Mouse (Mus musculus): ENCODE data around the gene Mtus2. TPM values are rescaled to one million over a fixed set of nuclear protein-coding genes. Genes with fewer than 3 reads are reported as not detected.
A peak's percentile ranks its signal among the peaks of the same experiment; 100 is the strongest.

Gene Mtus2
- total and polyA plus RNA-seq, 3 experiments = 0.08 TPM; not detected in 2

- Histone ChIP-seq H3K4me3 (ENCODE audit: control insufficient read depth in 1 of 2, insufficient read depth in 1 of 2, low read depth in 2 of 2, low read length in 2 of 2) (no peak overlapping the region), H3K79me2 (ENCODE audit: control insufficient read depth, insufficient read depth, low read length, poor library complexity) (no peaks in the 10 kb centered on the region), H3K27me3 (ENCODE audit: control insufficient read depth in 1 of 2, insufficient read depth in 2 of 2, low read length in 2 of 2) (no peaks in the 10 kb centered on the region), H3K4me1 (ENCODE audit: control insufficient read depth in 1 of 2, insufficient read depth in 2 of 2, low read length in 2 of 2) (no peaks in the 10 kb centered on the region), H3K36me3 (ENCODE audit: control insufficient read depth in 1 of 2, insufficient read depth in 2 of 2, low read length in 2 of 2) (no peaks in the 10 kb centered on the region), H3K27ac (ENCODE audit: control insufficient read depth, low read depth, low read length) (no peak overlapping the region), H3K9ac (ENCODE audit: control insufficient read depth, low read depth, low read length, poor library complexity, severe bottlenecking) (no peak overlapping the region), H3K9me3 (replicated peaks; ENCODE audit: insufficient read depth, low read length) (no peaks in the 10 kb centered on the region)
- peak; percentile 56 for TF ChIP-seq RAD21 (IDR thresholded peaks at IDR 0.05; ENCODE audit: low read depth, low read length)
- TF ChIP-seq ZMIZ1 (IDR thresholded peaks at IDR 0.05; ENCODE audit: low read depth, low read length) = no peak
- no peak for TF ChIP-seq USF2 (IDR thresholded peaks at IDR 0.05; ENCODE audit: borderline replicate concordance in 1 of 2, insufficient read depth in 1 of 2, low read depth in 1 of 2, low read length in 2 of 2)
- no peak for TF ChIP-seq E2F4 (IDR thresholded peaks at IDR 0.05; ENCODE audit: borderline replicate concordance, low read depth, low read length)
- TF ChIP-seq ZC3H11A (IDR thresholded peaks at IDR 0.05; ENCODE audit: low read depth, low read length) = peak; percentile 28; the same call in 1 of the 2 replicates
- TF ChIP-seq SMC3 (IDR thresholded peaks at IDR 0.05; ENCODE audit: low read depth, low read length) = peak; percentile 52
- peak; percentile 28 to 52 (median 30); a peak in 4 of 6 replicates for TF ChIP-seq CTCF (IDR thresholded peaks at IDR 0.05 in 2 of 3, conservative IDR thresholded peaks at IDR 0.05 in 1 of 3; ENCODE audit: control insufficient read depth in 1 of 3, insufficient read depth in 1 of 3, low read depth in 2 of 3, low read length in 3 of 3, poor library complexity in 1 of 3, severe bottlenecking in 1 of 3)
- peak; percentile 23 for DNase-seq (ENCODE audit: low read depth, low spot score)
These were observed 12.0 kb upstream of the Mtus2 start for GRCm38 (mm10) chr5:147945000-147945666.

GRCm38 (mm10) chr5:147949881-147950280 lies 7.2 kb upstream of the Mtus2 start:
- H3K4me1 ChIP-seq (ENCODE audit: control insufficient read depth in 1 of 2, insufficient read depth in 2 of 2, low read length in 2 of 2) = no peaks in the 10 kb centered on the region
- no peaks in the 10 kb centered on the region for H3K9me3 ChIP-seq (replicated peaks; ENCODE audit: insufficient read depth, low read length)
- no peaks in the 10 kb centered on the region for H3K36me3 ChIP-seq (ENCODE audit: control insufficient read depth in 1 of 2, insufficient read depth in 2 of 2, low read length in 2 of 2)
- H3K4me3 ChIP-seq (ENCODE audit: control insufficient read depth in 1 of 2, insufficient read depth in 1 of 2, low read depth in 2 of 2, low read length in 2 of 2) = no peak overlapping the region
- no peaks in the 10 kb centered on the region for H3K79me2 ChIP-seq (ENCODE audit: control insufficient read depth, insufficient read depth, low read length, poor library complexity)
- no peak overlapping the region for H3K9ac ChIP-seq (ENCODE audit: control insufficient read depth, low read depth, low read length, poor library complexity, severe bottlenecking)
- TF ChIP-seq CHD1 (IDR thresholded peaks at IDR 0.05; ENCODE audit: low read depth, low read length) (no peak), BHLHE40 (IDR thresholded peaks at IDR 0.05; ENCODE audit: borderline replicate concordance, low read depth, low read length) (no peak), ZC3H11A (IDR thresholded peaks at IDR 0.05; ENCODE audit: low read depth, low read length) (no peak), MAZ (IDR thresholded peaks at IDR 0.05; ENCODE audit: low read depth, low read length) (no peak), MYC (IDR thresholded peaks at IDR 0.05; ENCODE audit: low read depth, low read length) (no peak), UBTF (IDR thresholded peaks at IDR 0.05; ENCODE audit: borderline replicate concordance, insufficient read depth, low read depth, low read length) (no peak), RAD21 (IDR thresholded peaks at IDR 0.05; ENCODE audit: low read depth, low read length) (no peak), GABPA (IDR thresholded peaks at IDR 0.05; ENCODE audit: low read depth, low read length) (no peak), MXI1 (IDR thresholded peaks at IDR 0.05; ENCODE audit: low read depth, low read length) (no peak), ZMIZ1 (IDR thresholded peaks at IDR 0.05; ENCODE audit: low read depth, low read length) (no peak), ETS1 (IDR thresholded peaks at IDR 0.05; ENCODE audit: low read depth, low read length) (no peak), TBP (IDR thresholded peaks at IDR 0.05; ENCODE audit: low read depth, low read length) (no peak), MYB (IDR thresholded peaks at IDR 0.05; ENCODE audit: low read depth, low read length) (no peak), CHD2 (IDR thresholded peaks at IDR 0.05; ENCODE audit: low read length) (no peak)
- no peak for DNase-seq (ENCODE audit: low read depth, low spot score)
- H3K27me3 ChIP-seq (ENCODE audit: control insufficient read depth in 1 of 2, insufficient read depth in 2 of 2, low read length in 2 of 2) = no peaks in the 10 kb centered on the region
- no peak overlapping the region for H3K27ac ChIP-seq (ENCODE audit: control insufficient read depth, low read depth, low read length)
